Mouse (Mus musculus) right cerebral cortex, postnatal 4 days (tissue): ENCODE measurements at regions not wholly inside any gene's neighbourhood (a gene's known extent, or its start where the extent isn't known, plus 50 kb on each side); places are given as distances from the start of the nearest gene placed in this dataset.

Experiments used
- DNase-seq: peaks from one replicate; pipeline ENCODE4 v3.0.0-alpha.2; 2022

GRCm38 (mm10) chr16:29147766-29148165 is 61.7 kb upstream of the Hrasls start:
- no peak for DNase-seq

GRCm38 (mm10) chr16:29119217-29119616 is 90.3 kb upstream of the Hrasls start:
- DNase-seq = no peak

GRCm38 (mm10) chr16:29096791-29097190 is 112.7 kb upstream of the Hrasls start:
- no peak for DNase-seq

GRCm38 (mm10) chr16:29065961-29066360 is 136.5 kb upstream of the Mb21d2 start:
- no peak for DNase-seq

GRCm38 (mm10) chr16:29065097-29065785 is 135.8 kb upstream of the Mb21d2 start:
- DNase-seq = no peak

- no peak for DNase-seq
Observed at GRCm38 (mm10) chr16:29063377-29063776, 133.9 kb upstream of the Mb21d2 start.

- DNase-seq = no peak
Observed at GRCm38 (mm10) chr16:29057076-29057475, 127.6 kb upstream of the Mb21d2 start.

GRCm38 (mm10) chr16:29054423-29054822 is 125.0 kb upstream of the Mb21d2 start:
- no peak for DNase-seq

- DNase-seq = no peak
Observed at GRCm38 (mm10) chr16:29046453-29046993, 117.0 kb upstream of the Mb21d2 start.

GRCm38 (mm10) chr16:29035523-29035922 is 106.0 kb upstream of the Mb21d2 start:
- no peak for DNase-seq

- DNase-seq = no peak
Observed at GRCm38 (mm10) chr16:29034053-29034794, 104.8 kb upstream of the Mb21d2 start.

- DNase-seq = no peak
Observed at GRCm38 (mm10) chr16:29033357-29033756, 103.9 kb upstream of the Mb21d2 start.

- no peak for DNase-seq
Observed at GRCm38 (mm10) chr16:29027856-29028255, 98.4 kb upstream of the Mb21d2 start.

GRCm38 (mm10) chr16:29001249-29001648 is 71.8 kb upstream of the Mb21d2 start:
- DNase-seq = peak; percentile 13

- DNase-seq = no peak
Observed at GRCm38 (mm10) chr16:28999641-29000040, 70.2 kb upstream of the Mb21d2 start.

- no peak for DNase-seq
Observed at GRCm38 (mm10) chr16:28996629-28997028, 67.2 kb upstream of the Mb21d2 start.

- no peak for DNase-seq
Observed at GRCm38 (mm10) chr16:28990666-28991065, 61.2 kb upstream of the Mb21d2 start.

GRCm38 (mm10) chr16:28984931-28985330 is 55.5 kb upstream of the Mb21d2 start:
- no peak for DNase-seq

- no peak for DNase-seq
Observed at GRCm38 (mm10) chr16:28982901-28983300, 53.4 kb upstream of the Mb21d2 start.
